Mouse (Mus musculus) ovary, adult 18-20 months (tissue): ENCODE results near the gene Adpgk.
A peak's percentile ranks its signal among the peaks of the same experiment; 100 is the strongest.
"Not testable (repeated sequence)": the region's sequence is repeated elsewhere in the genome, so short reads cannot be mapped to it uniquely, and the experiment has no call there.

Source experiments
- DNase-seq: peaks from one replicate; pipeline ENCODE4 v3.0.0; 2022; ENCODE audit warnings: low spot score, mixed read lengths

Adpgk gene

GRCm38 (mm10) chr9:59289529-59290115, 1.7 kb upstream of the Adpgk start:
- DNase-seq, result no peak

GRCm38 (mm10) chr9:59291688-59292492, 532 bp downstream of the Adpgk start:
- DNase-seq, result no peak

- DNase-seq, result no peak
Measured at GRCm38 (mm10) chr9:59292493-59292875, 1.1 kb downstream of the Adpgk start.

- no peak for DNase-seq
Measured at GRCm38 (mm10) chr9:59296419-59296818, 5.1 kb downstream of the Adpgk start.

GRCm38 (mm10) chr9:59307890-59308289, 16.5 kb downstream of the Adpgk start:
- no peak for DNase-seq

- no peak for DNase-seq
Measured at GRCm38 (mm10) chr9:59310582-59311283, 19.4 kb downstream of the Adpgk start.

GRCm38 (mm10) chr9:59311284-59311670, 19.9 kb downstream of the Adpgk start:
- no peak for DNase-seq

GRCm38 (mm10) chr9:59316206-59316605, 24.8 kb downstream of the Adpgk start:
- no peak for DNase-seq

GRCm38 (mm10) chr9:59324351-59324750, 33.0 kb downstream of the Adpgk start:
- DNase-seq, result peak; percentile 49

- no peak for DNase-seq
Measured at GRCm38 (mm10) chr9:59330055-59330454, 38.7 kb downstream of the Adpgk start.

- DNase-seq, result no peak
Measured at GRCm38 (mm10) chr9:59336539-59336938, 45.2 kb downstream of the Adpgk start.

GRCm38 (mm10) chr9:59337889-59338288, 46.5 kb downstream of the Adpgk start:
- no peak for DNase-seq

- no peak for DNase-seq
Measured at GRCm38 (mm10) chr9:59338411-59338810, 47.1 kb downstream of the Adpgk start.

- no peak for DNase-seq
Measured at GRCm38 (mm10) chr9:59339107-59339506, 47.7 kb downstream of the Adpgk start.

- no peak for DNase-seq
Measured at GRCm38 (mm10) chr9:59340002-59340401, 48.6 kb downstream of the Adpgk start.

GRCm38 (mm10) chr9:59346176-59346575, 54.8 kb downstream of the Adpgk start:
- DNase-seq, result no peak

- DNase-seq, result no peak
Measured at GRCm38 (mm10) chr9:59352586-59353252, 61.4 kb downstream of the Adpgk start.

- DNase-seq, result peak; percentile 90
Measured at GRCm38 (mm10) chr9:59353253-59353639, 61.9 kb downstream of the Adpgk start, which contains the start of gene Bbs4. Bbs4 (minus strand) TSS chr9:59353508.

GRCm38 (mm10) chr9:59358041-59358440, 66.7 kb downstream of the Adpgk start:
- not testable (repeated sequence) for DNase-seq

- DNase-seq, result not testable (repeated sequence)
Measured at GRCm38 (mm10) chr9:59360487-59360886, 69.1 kb downstream of the Adpgk start.

GRCm38 (mm10) chr9:59369220-59369619, 77.9 kb downstream of the Adpgk start:
- DNase-seq, result no peak

- no peak for DNase-seq
Measured at GRCm38 (mm10) chr9:59369646-59370045, 78.3 kb downstream of the Adpgk start.
